Mouse (Mus musculus): Measurements from ENCODE around the gene Aipl1.

DNA sequence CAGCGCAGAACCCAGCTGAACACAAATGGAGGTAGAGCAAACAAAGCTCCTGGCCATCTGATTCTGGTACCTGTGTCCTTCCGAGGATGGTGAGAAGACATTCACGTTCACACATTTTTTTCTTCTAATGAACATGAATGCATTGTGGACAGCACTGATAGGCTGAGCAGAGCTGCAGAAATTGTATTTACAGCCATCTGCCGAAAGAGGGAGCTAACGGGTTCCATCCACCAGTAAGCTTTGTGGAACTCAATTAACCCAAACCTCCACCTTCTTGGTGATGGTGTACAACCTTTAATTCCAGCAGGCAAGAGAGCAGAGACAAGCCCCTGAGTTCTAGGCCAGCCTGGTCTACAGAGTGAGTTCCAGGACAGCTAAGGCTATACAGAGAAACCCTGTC is 11.5 kb downstream of the Aipl1 start:
- no peak for TF ChIP-seq FLI1 (IDR thresholded peaks at IDR 0.05; ENCODE audit: low read length)
- no peak for TF ChIP-seq GATA1 (IDR thresholded peaks at IDR 0.05; ENCODE audit: borderline replicate concordance, low read length)

Measured in megakaryocyte, embryonic 14.5 days (primary cell).